Mouse (Mus musculus) brain, embryonic 14.5 days (tissue): ENCODE results near the gene Fgfr1op2.

Experiments used
- CTCF ChIP-seq: fragments of 200-500 bp; IDR thresholded peaks from 2 replicates; pipeline ENCODE4 v1.5.1; 2012; ENCODE audit warnings: inconsistent platforms, mild to moderate bottlenecking, moderate library complexity, borderline replicate concordance; ENCODE audit not compliant: insufficient read depth, insufficient read length; ENCODE audit errors: extremely low read depth
- POLR2A ChIP-seq: fragments of 200-500 bp; IDR thresholded peaks from 2 replicates; pipeline ENCODE4 v1.6.1; 2012; ENCODE audit warnings: mild to moderate bottlenecking, inconsistent platforms, borderline replicate concordance; ENCODE audit not compliant: poor library complexity, insufficient read depth, insufficient read length, severe bottlenecking; ENCODE audit errors: extremely low read depth

GRCm38 (mm10) chr6:146538071-146538470 is 38.9 kb upstream of the Fgfr1op2 start:
- TF ChIP-seq CTCF (no peak), POLR2A (no peak)
